Mouse (Mus musculus) bone marrow macrophage, adult 2 months (primary cell): ENCODE measurements around the gene Farp1. TPM values are rescaled to one million over a fixed set of nuclear protein-coding genes. Genes with fewer than 3 reads are reported as not detected.
"Not testable (repeated sequence)": the region's sequence is repeated elsewhere in the genome, so short reads cannot be mapped to it uniquely, and the experiment has no call there.

Experiments used
- H3K27ac ChIP-seq: 2 replicates; pipeline ENCODE4 v1.5.1; 2012; ENCODE audit warnings: low read depth, low read length; ENCODE audit not compliant: insufficient read depth
- H3K4me1 ChIP-seq: 2 replicates; pipeline ENCODE4 v1.6.1; 2012; ENCODE audit warnings: low read length; ENCODE audit not compliant: control insufficient read depth, insufficient read depth
- H3K4me3 ChIP-seq: 2 replicates; pipeline ENCODE4 v1.5.1; 2012; ENCODE audit warnings: mild to moderate bottlenecking, low read length, moderate library complexity; ENCODE audit not compliant: insufficient read depth
- CTCF ChIP-seq: IDR thresholded peaks from 2 replicates; pipeline ENCODE4 v1.5.1; 2012; ENCODE audit warnings: low read depth, mild to moderate bottlenecking, low read length, moderate library complexity
- POLR2A ChIP-seq: IDR thresholded peaks from 2 replicates; pipeline ENCODE4 v1.6.1; 2012; ENCODE audit warnings: mild to moderate bottlenecking, low read depth, low read length, borderline replicate concordance
- polyA plus RNA-seq: library from polyadenylated mRNA; stranded (reverse); fragments of >200 nt; gene quantifications from 2 replicates; pipeline ENCODE4 v1.2.4, GENCODE M21; 2012; ENCODE audit not compliant: missing spikeins, insufficient read depth, insufficient read length

The Farp1 gene
- polyA plus RNA-seq, 1 experiment: 0.55 TPM

GRCm38 (mm10) chr14:121189840-121190239, 154.8 kb downstream of the Farp1 start:
- TF ChIP-seq CTCF: 0 out of 2 replicates have a peak, but pooled peaks have one; percentile 18
- H3K4me1 ChIP-seq, H3K4me3 ChIP-seq, H3K27ac ChIP-seq: not testable (repeated sequence)

GRCm38 (mm10) chr14:121190386-121190785, 155.4 kb downstream of the Farp1 start:
- H3K4me1 ChIP-seq: no peaks in the 10 kb centered on the region
- H3K27ac ChIP-seq: no peak overlapping the region
- no peak overlapping the region for H3K4me3 ChIP-seq
- TF ChIP-seq CTCF: no peak
- no peak for TF ChIP-seq POLR2A

GRCm38 (mm10) chr14:121191739-121192138, 156.7 kb downstream of the Farp1 start:
- Histone ChIP-seq H3K27ac (no peak overlapping the region), H3K4me3 (no peak overlapping the region), H3K4me1 (no peaks in the 10 kb centered on the region)
- TF ChIP-seq CTCF (no peak), POLR2A (no peak)

- no peak for TF ChIP-seq CTCF
- TF ChIP-seq POLR2A: no peak
- Histone ChIP-seq H3K4me3 (no peak overlapping the region), H3K4me1 (no peaks in the 10 kb centered on the region), H3K27ac (no peak overlapping the region)
Measured at GRCm38 (mm10) chr14:121192394-121192793, 157.4 kb downstream of the Farp1 start.

GRCm38 (mm10) chr14:121193981-121194380, 159.0 kb downstream of the Farp1 start:
- no peak overlapping the region for H3K4me3 ChIP-seq
- no peaks in the 10 kb centered on the region for H3K4me1 ChIP-seq
- no peak overlapping the region for H3K27ac ChIP-seq
- TF ChIP-seq POLR2A (no peak), CTCF (no peak)

GRCm38 (mm10) chr14:121198915-121199572, 164.0 kb downstream of the Farp1 start:
- Histone ChIP-seq H3K4me3 (no peak overlapping the region), H3K4me1 (no peaks in the 10 kb centered on the region), H3K27ac (no peak overlapping the region)
- no peak for TF ChIP-seq CTCF
- TF ChIP-seq POLR2A: no peak

GRCm38 (mm10) chr14:121199789-121200188, 164.8 kb downstream of the Farp1 start:
- Histone ChIP-seq H3K27ac (no peak overlapping the region), H3K4me1 (no peaks in the 10 kb centered on the region), H3K4me3 (no peak overlapping the region)
- no peak for TF ChIP-seq CTCF
- no peak for TF ChIP-seq POLR2A

- no peaks in the 10 kb centered on the region for H3K4me1 ChIP-seq
- TF ChIP-seq CTCF (no peak), POLR2A (no peak)
- H3K27ac ChIP-seq: no peak overlapping the region
- H3K4me3 ChIP-seq: no peak overlapping the region
Measured at GRCm38 (mm10) chr14:121200353-121200752, 165.4 kb downstream of the Farp1 start.

GRCm38 (mm10) chr14:121201178-121201577, 166.2 kb downstream of the Farp1 start:
- no peak overlapping the region for H3K27ac ChIP-seq
- no peak for TF ChIP-seq POLR2A
- no peak for TF ChIP-seq CTCF

GRCm38 (mm10) chr14:121205459-121205858, 170.5 kb downstream of the Farp1 start:
- Histone ChIP-seq H3K27ac (no peak overlapping the region), H3K4me1 (no peaks in the 10 kb centered on the region), H3K4me3 (no peak overlapping the region)
- TF ChIP-seq CTCF: no peak
- TF ChIP-seq POLR2A: no peak

More at GRCm38 (mm10) chr14:121201178-121201577, 166.2 kb downstream of the Farp1 start:
- Histone ChIP-seq H3K4me3 (no peak overlapping the region), H3K4me1 (no peaks in the 10 kb centered on the region)

- no peaks in the 10 kb centered on the region for H3K4me1 ChIP-seq
- TF ChIP-seq CTCF (no peak), POLR2A (no peak)
- H3K4me3 ChIP-seq: no peak overlapping the region
- H3K27ac ChIP-seq: no peak overlapping the region
Measured at GRCm38 (mm10) chr14:121207441-121208158, 172.6 kb downstream of the Farp1 start.
